Mouse (Mus musculus): Measurements from ENCODE around the gene Hist1h2bh. TPM values are rescaled to one million over a fixed set of nuclear protein-coding genes. Genes with fewer than 3 reads are reported as not detected.
"Not testable (repeated sequence)": the region's sequence is repeated elsewhere in the genome, so short reads cannot be mapped to it uniquely, and the experiment has no call there.

Hist1h2bh gene
- polyA plus RNA-seq, 1 experiment from 2014 or later: 0.69 TPM

DNA sequence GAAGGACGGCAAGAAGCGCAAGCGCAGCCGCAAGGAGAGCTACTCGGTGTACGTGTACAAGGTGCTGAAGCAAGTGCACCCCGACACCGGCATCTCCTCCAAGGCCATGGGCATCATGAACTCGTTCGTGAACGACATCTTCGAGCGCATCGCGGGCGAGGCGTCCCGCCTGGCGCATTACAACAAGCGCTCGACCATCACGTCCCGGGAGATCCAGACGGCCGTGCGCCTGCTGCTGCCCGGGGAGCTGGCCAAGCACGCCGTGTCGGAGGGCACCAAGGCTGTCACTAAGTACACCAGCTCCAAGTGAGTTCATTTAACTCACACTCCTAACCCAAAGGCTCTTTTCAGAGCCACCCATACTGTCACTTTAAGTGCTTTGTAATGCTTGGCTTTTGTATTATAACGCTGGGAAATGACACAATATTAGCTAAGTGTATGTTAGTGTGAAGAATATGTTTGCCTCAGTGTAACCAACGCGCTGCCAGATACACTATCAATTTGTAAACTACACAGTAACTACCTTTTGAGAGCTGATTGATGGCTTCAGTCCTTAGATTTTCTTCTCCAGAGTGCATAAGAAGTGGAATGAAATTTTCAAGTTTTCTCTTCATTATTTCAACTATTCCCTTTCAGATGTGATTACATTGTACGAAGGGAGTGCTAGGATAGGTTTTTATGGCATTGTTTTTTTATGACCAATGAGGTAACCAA lies 28.5 kb upstream of the Hist1h2bh start:
- under 1% methylated on average over 16 of the region's 34 CpGs for WGBS

DNA sequence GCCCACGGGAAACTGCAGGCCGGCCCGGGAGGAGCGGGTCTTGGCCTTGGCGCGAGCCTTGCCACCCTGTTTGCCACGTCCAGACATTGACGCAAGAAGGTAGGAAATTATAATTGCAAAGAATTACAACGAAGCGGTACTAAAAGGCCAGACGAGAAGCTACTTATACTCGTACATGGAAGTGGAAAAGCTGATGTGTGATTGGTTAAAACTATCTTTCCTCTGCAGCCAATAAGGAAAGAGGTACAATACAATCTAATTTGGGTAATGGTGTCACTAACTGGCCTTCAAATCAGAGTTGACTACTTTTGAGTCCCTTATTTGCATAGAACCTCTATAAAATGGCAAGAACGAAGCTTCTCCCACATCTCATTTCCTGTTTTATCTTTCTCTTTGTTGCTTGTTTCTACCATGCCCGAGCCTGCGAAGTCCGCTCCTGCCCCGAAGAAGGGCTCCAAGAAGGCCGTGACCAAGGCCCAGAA lies 27.9 kb upstream of the Hist1h2bh start, which contains the start of the genes Hist1h2ae and Hist1h2bg:
TSS of gene Hist1h2ae (minus strand) at position 199 of the 482 bp plus-strand sequence.
TSS of gene Hist1h2bg (plus strand) at position 375 of the 482 bp plus-strand sequence.
- peaks cover 14% of the 10 kb centered on the region for H3K4me1 ChIP-seq
- WGBS: 0% methylated on average over 18 of the region's 18 CpGs
- H3K9me3 ChIP-seq (replicated peaks): no peaks in the 10 kb centered on the region
- H3K36me3 ChIP-seq: no peaks in the 10 kb centered on the region
- peak within 1 kb of the TSS; percentile 90 for H3K27ac ChIP-seq
- H3K27me3 ChIP-seq (ENCODE audit: low read depth, poor library complexity, severe bottlenecking): no peaks in the 10 kb centered on the region
- DNase-seq (ENCODE audit: low spot score): peak; percentile 75
- H3K4me3 ChIP-seq: peak within 1 kb of the TSS; percentile 54

More for the DNA sequence above, 28.5 kb upstream of the Hist1h2bh start:
- H3K36me3 ChIP-seq; DNase-seq (ENCODE audit: low spot score); H3K9me3 ChIP-seq (replicated peaks); H3K27me3 ChIP-seq (ENCODE audit: low read depth, poor library complexity, severe bottlenecking): not testable (repeated sequence)
- Histone ChIP-seq H3K4me1 (peaks cover 18% of the 10 kb centered on the region), H3K27ac (peak overlapping the region; percentile 90), H3K4me3 (peak overlapping the region; percentile 54)

DNA sequence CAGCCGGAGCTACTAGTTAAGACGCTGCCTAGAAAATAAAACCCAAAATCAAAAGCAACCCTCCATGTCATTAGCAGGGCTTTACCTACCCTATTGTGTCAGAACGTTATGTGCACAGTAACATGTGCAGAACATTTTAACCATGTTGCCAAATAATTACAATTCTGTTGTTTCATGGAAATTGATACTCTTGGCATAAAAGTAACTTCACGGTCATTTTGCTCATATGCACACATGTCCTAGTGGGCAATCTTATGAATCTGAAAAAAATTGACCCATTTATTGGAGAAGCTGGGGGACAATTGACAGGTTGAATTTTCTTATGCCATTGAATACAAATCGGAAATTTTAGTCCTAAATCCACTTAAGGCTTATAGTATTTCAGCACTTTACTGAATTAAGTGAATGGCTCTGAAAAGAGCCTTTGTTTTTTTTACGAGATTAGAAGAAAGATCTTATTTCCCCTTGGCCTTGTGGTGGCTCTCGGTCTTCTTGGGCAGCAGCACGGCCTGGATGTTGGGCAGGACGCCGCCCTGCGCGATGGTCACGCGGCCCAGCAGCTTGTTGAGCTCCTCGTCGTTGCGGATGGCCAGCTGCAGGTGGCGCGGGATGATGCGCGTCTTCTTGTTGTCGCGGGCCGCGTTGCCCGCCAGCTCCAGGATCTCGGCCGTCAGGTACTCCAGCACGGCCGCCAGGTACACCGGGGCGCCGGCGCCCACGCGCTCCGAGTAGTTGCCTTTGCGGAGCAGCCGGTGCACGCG lies 27.2 kb upstream of the Hist1h2bh start:
- peak overlapping the region; percentile 90 for H3K27ac ChIP-seq
- H3K4me1 ChIP-seq: peaks cover 14% of the 10 kb centered on the region
- H3K4me3 ChIP-seq: peak overlapping the region; percentile 54
- 1% methylated on average over 28 of the region's 41 CpGs for WGBS
- H3K9me3 ChIP-seq (replicated peaks); H3K36me3 ChIP-seq; H3K27me3 ChIP-seq (ENCODE audit: low read depth, poor library complexity, severe bottlenecking); DNase-seq (ENCODE audit: low spot score): not testable (repeated sequence)

DNA sequence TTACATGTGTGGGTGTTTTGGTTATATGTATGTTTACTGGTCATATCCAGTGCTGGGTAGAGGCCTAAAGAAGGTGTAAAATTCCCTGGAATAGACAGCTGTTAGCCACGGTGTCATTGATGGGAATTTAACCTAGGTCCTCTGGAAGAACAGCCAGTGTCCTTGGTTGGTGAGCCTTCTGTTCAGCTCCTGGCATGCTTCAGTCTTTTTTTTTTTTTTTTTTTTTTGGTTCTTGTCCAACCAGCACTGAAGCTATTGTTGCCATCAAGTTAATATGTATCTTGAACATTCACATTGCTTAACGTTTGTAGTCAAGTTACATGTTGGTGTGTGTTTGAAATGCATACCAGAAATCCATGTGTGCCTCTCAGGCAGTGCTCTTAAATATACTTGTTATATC lies 21.3 kb upstream of the Hist1h2bh start:
- Histone ChIP-seq H3K27ac (peak overlapping the region; percentile 98), H3K9me3 (replicated peaks) (no peaks in the 10 kb centered on the region)
- 88% methylated on average over 2 of the region's 2 CpGs for WGBS

DNA sequence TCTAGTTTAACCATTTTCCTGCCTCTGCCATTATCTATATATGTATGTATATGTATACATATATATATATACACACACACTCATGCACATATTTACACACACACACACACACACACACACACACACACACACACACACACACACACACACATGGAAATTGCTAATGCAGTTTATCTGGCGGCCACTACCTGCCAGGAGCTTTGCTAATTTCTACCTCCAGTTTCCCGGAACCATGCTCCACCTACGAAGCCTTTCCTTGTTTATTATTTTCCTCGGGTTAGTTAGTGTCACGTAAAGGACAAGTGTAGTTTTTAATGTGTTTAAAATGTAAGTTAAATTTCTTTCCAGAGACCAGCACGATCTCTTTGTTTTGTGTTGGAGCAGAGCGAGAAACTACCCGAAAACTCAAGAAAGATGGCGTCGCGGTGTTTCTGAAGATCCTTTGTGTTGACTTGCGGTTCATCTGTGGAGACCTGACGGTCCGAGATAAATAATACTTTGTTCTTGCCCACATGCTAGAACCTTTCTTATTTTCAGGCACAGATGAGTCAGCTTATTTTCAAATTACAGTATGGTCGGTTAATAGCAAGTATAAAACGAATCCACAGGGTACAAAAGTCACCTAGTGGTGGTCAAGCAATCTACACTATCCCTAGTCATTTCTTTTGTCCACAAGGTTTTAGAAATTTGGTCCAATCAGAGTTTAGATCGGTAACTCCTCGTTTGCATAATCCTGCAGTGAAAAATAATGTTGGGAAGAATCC lies 19.7 kb upstream of the Hist1h2bh start:
- peaks cover 3% of the 10 kb centered on the region; the same call in 1 of the 2 replicates for H3K4me1 ChIP-seq
- no peaks in the 10 kb centered on the region for H3K9me3 ChIP-seq (replicated peaks)
- peak overlapping the region; percentile 50 for H3K4me3 ChIP-seq
- WGBS: 4% methylated on average over 18 of the region's 18 CpGs
- no peaks in the 10 kb centered on the region for H3K36me3 ChIP-seq
- H3K27ac ChIP-seq: peak overlapping the region; percentile 98
- DNase-seq (ENCODE audit: low spot score): no peak
- H3K27me3 ChIP-seq (ENCODE audit: low read depth, poor library complexity, severe bottlenecking): no peaks in the 10 kb centered on the region

More for the DNA sequence above, 21.3 kb upstream of the Hist1h2bh start:
- Histone ChIP-seq H3K27me3 (ENCODE audit: low read depth, poor library complexity, severe bottlenecking) (no peaks in the 10 kb centered on the region), H3K4me3 (no peak overlapping the region), H3K4me1 (peaks cover 3% of the 10 kb centered on the region; the same call in 1 of the 2 replicates), H3K36me3 (no peaks in the 10 kb centered on the region)
- no peak for DNase-seq (ENCODE audit: low spot score)

DNA sequence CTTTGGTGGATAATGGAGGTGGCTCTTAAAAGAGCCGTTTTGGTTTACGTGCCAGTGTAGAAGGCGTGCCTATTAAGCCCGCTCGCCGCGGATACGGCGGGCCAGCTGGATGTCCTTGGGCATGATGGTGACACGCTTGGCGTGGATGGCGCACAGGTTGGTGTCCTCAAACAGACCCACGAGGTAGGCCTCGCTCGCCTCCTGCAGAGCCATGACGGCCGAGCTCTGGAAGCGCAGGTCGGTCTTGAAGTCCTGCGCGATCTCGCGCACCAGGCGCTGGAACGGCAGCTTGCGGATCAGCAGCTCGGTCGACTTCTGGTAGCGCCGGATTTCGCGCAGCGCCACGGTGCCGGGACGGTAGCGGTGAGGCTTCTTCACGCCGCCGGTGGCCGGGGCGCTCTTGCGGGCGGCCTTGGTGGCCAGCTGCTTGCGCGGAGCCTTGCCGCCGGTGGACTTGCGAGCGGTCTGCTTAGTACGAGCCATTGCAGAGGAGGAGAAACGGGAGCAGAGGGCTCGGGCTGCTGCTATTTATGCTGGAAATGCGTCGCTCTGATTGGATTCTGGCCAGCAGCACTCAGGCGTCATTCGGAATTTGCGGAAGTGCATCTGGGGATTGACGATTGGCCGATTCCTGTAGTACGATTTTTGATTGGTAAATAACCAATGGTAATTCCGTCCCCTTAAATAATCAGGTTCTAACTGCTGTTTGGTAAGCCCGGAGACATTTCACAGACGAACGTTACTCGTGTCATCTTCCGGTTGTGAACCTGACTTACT lies 18.9 kb upstream of the Hist1h2bh start, which contains the start of gene Hist1h3e:
TSS of gene Hist1h3e (minus strand) at position 487 of the 777 bp plus-strand sequence.
- H3K9me3 ChIP-seq (replicated peaks); H3K36me3 ChIP-seq; H3K4me1 ChIP-seq; H3K27me3 ChIP-seq (ENCODE audit: low read depth, poor library complexity, severe bottlenecking): not testable (repeated sequence)
- under 1% methylated on average over 63 of the region's 67 CpGs for WGBS
- H3K4me3 ChIP-seq: peak within 1 kb of the TSS; percentile 50
- DNase-seq (ENCODE audit: low spot score): peak; percentile 90
- H3K27ac ChIP-seq: peak within 1 kb of the TSS; percentile 98

DNA sequence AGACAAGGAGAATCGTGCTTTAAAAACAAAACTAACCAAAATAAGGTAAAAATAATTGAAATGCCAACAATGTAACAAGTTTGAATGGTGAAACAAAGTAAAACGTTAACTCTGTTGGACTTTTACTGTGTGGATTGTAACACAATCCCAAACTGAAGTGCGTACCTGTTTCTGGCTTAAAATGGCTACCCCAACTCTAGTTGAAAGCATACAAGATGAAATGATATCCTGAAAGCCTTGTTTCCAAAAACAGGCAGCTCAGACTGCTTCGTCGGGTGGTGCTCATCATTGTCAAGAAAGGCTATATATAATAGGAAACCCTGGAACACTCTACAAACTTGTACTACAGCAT lies 18.3 kb upstream of the Hist1h2bh start:
- H3K4me1 ChIP-seq; H3K9me3 ChIP-seq (replicated peaks); H3K36me3 ChIP-seq; H3K27me3 ChIP-seq (ENCODE audit: low read depth, poor library complexity, severe bottlenecking); DNase-seq (ENCODE audit: low spot score): not testable (repeated sequence)
- H3K27ac ChIP-seq: peak overlapping the region; percentile 98
- WGBS: 0% methylated on average over 2 of the region's 5 CpGs
- peak overlapping the region; percentile 50 for H3K4me3 ChIP-seq

DNA sequence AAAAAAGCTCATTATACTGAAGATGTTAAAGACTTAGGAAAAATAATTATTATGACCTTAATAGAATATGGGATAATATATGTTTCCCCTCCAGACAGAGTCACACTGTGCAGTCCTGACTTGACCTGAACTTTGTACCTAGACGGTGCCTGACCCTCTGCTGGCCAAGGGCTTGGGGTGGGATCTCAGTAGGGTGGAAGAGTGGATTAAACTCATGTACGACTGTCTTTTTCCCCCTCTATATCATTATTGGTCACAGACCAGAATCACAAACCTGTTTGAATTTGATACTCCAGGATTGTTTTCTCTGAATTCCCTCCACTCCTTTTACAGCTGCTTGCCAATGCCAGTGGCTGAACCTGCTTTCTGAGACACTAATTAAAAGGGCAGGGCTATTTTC lies 17.5 kb upstream of the Hist1h2bh start:
- not testable (repeated sequence) for H3K36me3 ChIP-seq; H3K4me3 ChIP-seq; H3K4me1 ChIP-seq; DNase-seq (ENCODE audit: low spot score); H3K27me3 ChIP-seq (ENCODE audit: low read depth, poor library complexity, severe bottlenecking); H3K9me3 ChIP-seq (replicated peaks)
- H3K27ac ChIP-seq: peak overlapping the region; percentile 46; the same call in 1 of the 2 replicates
- WGBS: 32% methylated on average over 2 of the region's 2 CpGs

DNA sequence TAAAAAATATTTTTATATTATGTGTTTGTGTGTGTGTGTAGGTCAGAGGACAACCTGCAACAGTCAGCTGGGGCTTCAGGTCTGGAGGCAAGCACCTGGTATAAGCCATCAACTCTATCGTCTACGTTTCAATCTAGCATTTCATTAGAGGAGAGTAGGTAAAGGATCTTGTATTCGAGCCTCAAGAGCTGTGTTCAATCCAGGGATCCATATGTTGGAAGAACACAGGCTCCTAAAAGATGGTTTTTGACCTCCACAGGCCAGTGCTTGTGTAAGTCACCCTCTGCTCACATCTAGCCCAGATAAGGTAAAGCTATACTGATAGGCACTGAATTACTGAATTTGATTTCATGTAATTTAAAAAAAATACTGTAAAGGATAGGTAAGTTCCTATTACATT lies 13.7 kb upstream of the Hist1h2bh start:
- Histone ChIP-seq H3K27ac (peak overlapping the region; percentile 97), H3K4me1 (peaks cover 14% of the 10 kb centered on the region), H3K36me3 (no peaks in the 10 kb centered on the region), H3K9me3 (replicated peaks) (no peaks in the 10 kb centered on the region), H3K27me3 (ENCODE audit: low read depth, poor library complexity, severe bottlenecking) (no peaks in the 10 kb centered on the region), H3K4me3 (peak overlapping the region; percentile 69; the same call in 1 of the 2 replicates)
- 69% methylated on average over 3 of the region's 3 CpGs for WGBS
- no peak for DNase-seq (ENCODE audit: low spot score)

DNA sequence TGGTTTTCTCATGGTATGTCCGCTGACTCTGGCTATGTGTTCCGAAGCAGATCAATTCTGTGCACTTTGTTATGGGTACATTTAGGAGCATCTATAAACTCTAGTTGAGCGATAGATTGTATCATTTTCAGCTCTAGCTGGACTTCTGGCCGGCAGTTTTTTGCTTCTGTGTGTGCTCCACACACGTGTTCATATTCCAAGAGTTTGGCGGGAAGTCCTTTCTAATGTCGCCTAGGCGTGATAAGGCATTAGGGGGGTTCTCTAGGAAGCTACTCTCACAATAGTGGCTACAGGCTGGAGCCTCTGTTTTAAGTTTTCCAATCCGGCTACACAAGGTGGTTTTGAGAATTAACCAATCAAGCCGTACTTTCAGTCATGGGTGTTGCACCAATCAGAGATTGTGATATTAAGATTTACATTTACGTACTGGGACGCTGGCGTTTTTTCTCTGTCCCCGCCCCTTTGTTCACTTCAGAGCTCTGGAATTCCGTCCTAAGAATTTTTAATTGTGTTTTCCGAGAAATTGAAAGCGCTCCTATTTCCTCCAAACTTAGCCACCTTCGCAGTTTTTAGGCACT lies 12.7 kb upstream of the Hist1h2bh start:
- Histone ChIP-seq H3K36me3 (no peaks in the 10 kb centered on the region), H3K27me3 (ENCODE audit: low read depth, poor library complexity, severe bottlenecking) (no peaks in the 10 kb centered on the region), H3K27ac (peak overlapping the region; percentile 97), H3K4me1 (peaks cover 14% of the 10 kb centered on the region), H3K4me3 (peak overlapping the region; percentile 69), H3K9me3 (replicated peaks) (no peaks in the 10 kb centered on the region)
- DNase-seq (ENCODE audit: low spot score): peak; percentile 82
- under 1% methylated on average over 18 of the region's 18 CpGs for WGBS

DNA sequence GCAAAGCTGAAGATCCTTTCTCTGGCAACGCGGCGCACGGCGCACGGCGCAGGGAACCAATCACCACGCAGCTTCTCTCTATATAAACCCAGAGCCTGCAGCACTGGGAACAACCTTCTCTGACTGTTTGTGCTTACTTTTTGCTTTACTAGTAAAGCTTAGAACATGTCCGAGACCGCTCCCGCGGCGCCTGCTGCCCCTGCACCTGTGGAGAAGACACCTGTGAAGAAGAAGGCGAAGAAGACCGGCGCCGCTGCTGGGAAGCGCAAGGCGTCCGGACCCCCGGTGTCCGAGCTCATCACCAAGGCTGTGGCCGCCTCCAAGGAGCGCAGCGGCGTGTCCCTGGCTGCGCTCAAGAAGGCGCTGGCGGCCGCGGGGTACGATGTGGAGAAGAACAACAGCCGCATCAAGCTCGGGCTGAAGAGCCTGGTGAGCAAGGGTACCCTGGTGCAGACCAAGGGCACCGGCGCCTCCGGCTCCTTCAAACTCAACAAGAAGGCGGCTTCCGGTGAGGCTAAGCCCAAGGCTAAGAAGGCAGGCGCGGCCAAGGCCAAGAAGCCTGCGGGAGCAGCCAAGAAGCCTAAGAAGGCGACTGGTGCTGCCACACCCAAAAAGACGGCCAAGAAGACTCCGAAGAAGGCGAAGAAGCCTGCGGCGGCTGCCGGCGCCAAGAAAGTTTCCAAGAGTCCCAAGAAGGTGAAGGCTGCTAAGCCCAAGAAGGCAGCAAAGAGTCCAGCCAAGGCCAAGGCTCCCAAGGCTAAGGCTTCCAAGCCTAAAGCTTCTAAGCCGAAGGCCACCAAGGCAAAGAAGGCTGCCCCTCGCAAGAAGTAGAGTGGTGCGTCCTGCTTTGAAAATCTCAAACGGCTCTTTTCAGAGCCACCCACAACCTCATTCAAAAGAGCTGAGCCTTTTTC lies 12.0 kb upstream of the Hist1h2bh start:
- Histone ChIP-seq H3K27ac (peak overlapping the region; percentile 97), H3K9me3 (replicated peaks) (no peaks in the 10 kb centered on the region), H3K4me3 (peak overlapping the region; percentile 69), H3K36me3 (no peaks in the 10 kb centered on the region), H3K4me1 (peaks cover 19% of the 10 kb centered on the region), H3K27me3 (ENCODE audit: low read depth, poor library complexity, severe bottlenecking) (no peaks in the 10 kb centered on the region)
- under 1% methylated on average over 54 of the region's 54 CpGs for WGBS
- peak; percentile 89 for DNase-seq (ENCODE audit: low spot score)
